ENCODE assay signal across 8 mouse cellular contexts in genomic region chrX:42033111-42033693, GRCm38 (mm10). TPM values are rescaled to one million over a fixed set of nuclear protein-coding genes. Genes with fewer than 3 reads are reported as not detected.
A peak's percentile ranks its signal among the peaks of the same experiment; 100 is the strongest.
DNase-seq lines count a peak whose midpoint lies in the region; ATAC-seq lines count a peak whose summit lies in the region.

No protein-coding gene starts in this region.

- H3K4me2 ChIP-seq in limb, embryonic 15.5 days: no peak overlapping the region
- no peak overlapping the region for H3K4me2 ChIP-seq in stomach, embryonic 15.5 days

- no peak for ATAC-seq in limb, embryonic 15.5 days (ENCODE audit: insufficient number of reproducible peaks, low FRiP score, low TSS enrichment, low read depth)
- ATAC-seq in stomach, embryonic 15.5 days (ENCODE audit: insufficient read depth, low FRiP score, low read depth): peak; percentile 70; the same call in 1 of the 2 replicates

- H3K4me3 ChIP-seq in limb, embryonic 15.5 days: no peak overlapping the region
- H3K4me3 ChIP-seq in stomach, embryonic 15.5 days (replicated peaks): no peak overlapping the region

- no peaks in the 10 kb centered on the region for H3K27me3 ChIP-seq in limb, embryonic 15.5 days
- no peaks in the 10 kb centered on the region for H3K27me3 ChIP-seq in stomach, embryonic 15.5 days (replicated peaks)

- DNase-seq in 3134 (ENCODE audit: extremely low read depth, insufficient read length, low spot score): peak; percentile 36
- peak; percentile 53 for DNase-seq in adrenal gland, adult 8-10 months
- peak; percentile 61 for DNase-seq in embryo, embryonic 9.5 days (ENCODE audit: extremely low spot score)
- DNase-seq in heart, adult 11 months: peak; percentile 94
- DNase-seq in kidney, adult 9 months: peak; percentile 80
- DNase-seq in monocyte, adult 2 months (ENCODE audit: low read depth in 1 of 2, low spot score in 2 of 2): peak; percentile 19 to 52

- WGBS in limb, embryonic 15.5 days: 36% methylated on average over 8 of the region's 8 CpGs
- WGBS in stomach, embryonic 15.5 days: 33% methylated on average over 8 of the region's 8 CpGs

- no peaks in the 10 kb centered on the region for H3K4me1 ChIP-seq in limb, embryonic 15.5 days
- no peaks in the 10 kb centered on the region for H3K4me1 ChIP-seq in stomach, embryonic 15.5 days

- H3K9ac ChIP-seq in limb, embryonic 15.5 days: no peak overlapping the region
- H3K9ac ChIP-seq in stomach, embryonic 15.5 days: no peak overlapping the region

- no peaks in the 10 kb centered on the region for H3K36me3 ChIP-seq in limb, embryonic 15.5 days
- no peaks in the 10 kb centered on the region for H3K36me3 ChIP-seq in stomach, embryonic 15.5 days

- H3K9me3 ChIP-seq in limb, embryonic 15.5 days: no peaks in the 10 kb centered on the region
- no peaks in the 10 kb centered on the region for H3K9me3 ChIP-seq in stomach, embryonic 15.5 days

- peak overlapping the region; percentile 27; the same call in 1 of the 2 replicates for H3K27ac ChIP-seq in limb, embryonic 15.5 days
- no peak overlapping the region for H3K27ac ChIP-seq in stomach, embryonic 15.5 days

RNA-seq across cellular contexts. Expression of gene Xiap, which starts 26.3 kb away (rescaled TPM):
- 10 to 100 TPM; 48.2 to 66.5 (median 55.3) TPM for total RNA-seq in adrenal gland, adult 8-10 months (2022)
- polyA plus RNA-seq in limb, embryonic 15.5 days (2015; fragmentation: Nextera tagmentation; extraction: Ambion mirVana): 9.1 and 12.7 TPM in 2 replicates
- polyA plus RNA-seq in stomach, embryonic 15.5 days (2015; fragmentation: Nextera tagmentation; extraction: Ambion mirVana): 13.5 and 14.3 TPM in 2 replicates

Comparison
In these comparisons a context has a peak if more than half of its experiments do, and no peak if none do; other contexts are left out.
1. DNase-seq: peak in every context shown above with its lines; median percentile 94 in heart, adult 11 months; 80 in kidney, adult 9 months; 61 in embryo, embryonic 9.5 days; 53 in adrenal gland, adult 8-10 months; 36 in 3134; 36 in monocyte, adult 2 months.